Mouse (Mus musculus) neural tube, embryonic 15.5 days (tissue): ENCODE data around the gene C1qtnf12. TPM values are rescaled to one million over a fixed set of nuclear protein-coding genes. Genes with fewer than 3 reads are reported as not detected.

Source experiments
- ATAC-seq: fragments of 200-750 bp; cut with Nextera tagmentation; 2 replicates; pipeline ENCODE4 v1.8.0; 2017; ENCODE audit warnings: mild to moderate bottlenecking, moderate TSS enrichment, moderate library complexity; ENCODE audit not compliant: low FRiP score
- H3K27ac ChIP-seq: fragments of 300-500 bp; sonication (generic); replicated peaks from 2 replicates; pipeline ENCODE4 v1.5.1; 2015; ENCODE audit warnings: mild to moderate bottlenecking, inconsistent platforms
- H3K27me3 ChIP-seq: fragments of 300-500 bp; sonication (generic); replicated peaks from 2 replicates; pipeline ENCODE4 v1.6.1; 2015; ENCODE audit warnings: inconsistent platforms
- H3K36me3 ChIP-seq: fragments of 300-500 bp; sonication (generic); 2 replicates; pipeline ENCODE4 v1.6.1; 2015; ENCODE audit warnings: inconsistent platforms
- H3K4me1 ChIP-seq: fragments of 300-500 bp; sonication (generic); 2 replicates; pipeline ENCODE4 v1.6.1; 2015; ENCODE audit warnings: inconsistent platforms
- H3K4me2 ChIP-seq: fragments of 300-500 bp; sonication (generic); 2 replicates; pipeline ENCODE4 v1.6.1; 2015; ENCODE audit warnings: inconsistent platforms, mild to moderate bottlenecking, moderate library complexity
- H3K4me3 ChIP-seq: fragments of 300-500 bp; sonication (generic); replicated peaks from 2 replicates; pipeline ENCODE4 v1.5.1; 2015; ENCODE audit warnings: mild to moderate bottlenecking, inconsistent platforms
- H3K9ac ChIP-seq: fragments of 300-500 bp; sonication (generic); replicated peaks from 2 replicates; pipeline ENCODE4 v1.6.1; 2015; ENCODE audit warnings: mild to moderate bottlenecking, inconsistent platforms
- H3K9me3 ChIP-seq: fragments of 300-500 bp; sonication (generic); replicated peaks from 2 replicates; pipeline ENCODE4 v1.6.1; 2016; ENCODE audit warnings: inconsistent platforms
- WGBS: fragments of 180-500 bp; shearing (Covaris S2); methylation state at CpG from one replicate; pipeline ENCODE4 v1.1.7; 2015; ENCODE audit warnings: mixed read lengths; 5-methylcytosine and 5-hydroxymethylcytosine counted together
- polyA plus RNA-seq: library from polyadenylated mRNA; unstranded; fragments of >200 nt; fragmentation: Nextera tagmentation; extraction: Ambion mirVana; gene quantifications from 2 replicates; pipeline ENCODE4 v1.2.1, GENCODE M21; 2015

The C1qtnf12 gene
- polyA plus RNA-seq, 1 experiment from 2014 or later, result 15.3 TPM

DNA sequence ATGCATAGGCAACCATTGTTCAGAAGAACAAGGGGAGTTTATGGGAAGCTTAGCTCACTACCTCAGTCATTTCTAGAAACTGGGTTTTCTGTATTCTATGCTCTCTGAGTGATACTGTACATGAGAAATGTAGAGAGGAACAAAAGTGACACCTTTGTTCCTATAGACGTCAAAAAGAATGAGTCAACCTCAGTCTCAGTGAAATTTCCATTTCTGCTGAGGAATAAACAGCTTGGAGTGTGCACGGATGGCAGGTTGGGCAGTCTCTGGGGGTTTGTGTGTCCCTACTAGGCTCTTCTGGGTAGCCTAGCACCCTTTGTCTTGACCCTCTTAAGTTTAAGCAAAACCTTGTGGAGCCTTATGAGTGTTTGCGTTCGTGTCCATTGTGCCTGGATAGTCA lies 46.3 kb downstream of the C1qtnf12 start:
- H3K36me3 ChIP-seq, result peaks cover 88% of the 10 kb centered on the region
- no peaks in the 10 kb centered on the region for H3K27me3 ChIP-seq
- no peak overlapping the region for H3K27ac ChIP-seq
- no peaks in the 10 kb centered on the region for H3K4me1 ChIP-seq
- no peaks in the 10 kb centered on the region for H3K9me3 ChIP-seq
- no peak overlapping the region for H3K4me3 ChIP-seq
- no peak overlapping the region for H3K4me2 ChIP-seq
- no peak for ATAC-seq
- no peak overlapping the region for H3K9ac ChIP-seq
- WGBS, result 98% methylated on average over 4 of the region's 4 CpGs

GRCm38 (mm10) chr4:156013637-156014036 lies 51.5 kb downstream of the C1qtnf12 start, which contains the start of gene Tnfrsf4:
Gene Tnfrsf4, plus strand, starts transcription at chr4:156013843.
- Histone ChIP-seq H3K9ac (no peak within 1 kb of the TSS), H3K4me3 (no peak within 1 kb of the TSS), H3K36me3 (peaks cover 50% of the 10 kb centered on the region), H3K27me3 (no peaks in the 10 kb centered on the region), H3K4me2 (no peak within 1 kb of the TSS), H3K27ac (no peak within 1 kb of the TSS), H3K9me3 (no peaks in the 10 kb centered on the region), H3K4me1 (no peaks in the 10 kb centered on the region)
- WGBS, result 89% methylated on average over 8 of the region's 8 CpGs
- no peak for ATAC-seq

DNA sequence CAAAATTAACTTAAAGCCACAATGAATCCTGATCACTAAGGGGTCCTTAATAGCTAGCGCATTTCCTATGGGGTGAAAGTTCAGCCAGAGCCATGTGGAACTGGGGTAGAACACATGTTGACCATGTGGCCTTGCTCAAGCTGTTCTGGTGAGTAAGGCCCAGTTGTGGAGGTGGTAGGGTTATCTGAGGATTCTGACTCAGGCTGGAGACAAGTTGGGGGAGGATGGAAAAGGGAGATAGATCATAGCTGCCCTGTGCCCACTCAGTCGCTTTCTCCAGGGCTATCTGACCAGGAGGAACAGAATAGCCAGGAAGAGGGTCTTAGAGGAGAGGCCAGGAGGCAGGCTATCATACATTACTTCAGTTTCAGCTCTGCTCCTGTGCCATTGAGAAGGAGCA lies 52.3 kb downstream of the C1qtnf12 start:
- 96% methylated on average over 2 of the region's 2 CpGs for WGBS
- Histone ChIP-seq H3K4me3 (no peak overlapping the region), H3K4me1 (no peaks in the 10 kb centered on the region), H3K27me3 (no peaks in the 10 kb centered on the region), H3K4me2 (no peak overlapping the region), H3K9me3 (no peaks in the 10 kb centered on the region), H3K9ac (no peak overlapping the region), H3K36me3 (peaks cover 42% of the 10 kb centered on the region), H3K27ac (no peak overlapping the region)
- ATAC-seq, result no peak

Other genes starting within 250 kb of the C1qtnf12 start
- 23.7 and 28.3 TPM in 2 replicates for gene Tmem240, start 227.5 kb upstream of the C1qtnf12 start, polyA plus RNA-seq
- gene Atad3a, start 201.2 kb upstream of the C1qtnf12 start, polyA plus RNA-seq, result 90.0 and 96.6 TPM in 2 replicates
- 30.0 and 31.9 TPM in 2 replicates for gene Vwa1, start 187.6 kb upstream of the C1qtnf12 start, polyA plus RNA-seq
- 0.78 and 1.2 TPM in 2 replicates for gene Tmem88b, start 176.4 kb upstream of the C1qtnf12 start, polyA plus RNA-seq
- gene Ankrd65, start 171.9 kb upstream of the C1qtnf12 start, polyA plus RNA-seq, result 0.27 TPM in 1 of 2 replicates, not detected in the other
- gene Mrpl20, start 159.4 kb upstream of the C1qtnf12 start, polyA plus RNA-seq, result 259 and 285 TPM in 2 replicates
- 137 and 139 TPM in 2 replicates for gene Ccnl2, start 149.8 kb upstream of the C1qtnf12 start, polyA plus RNA-seq
- gene Aurkaip1, start 131.0 kb upstream of the C1qtnf12 start, polyA plus RNA-seq, result 147 and 152 TPM in 2 replicates
- gene Mxra8, start 122.6 kb upstream of the C1qtnf12 start, polyA plus RNA-seq, result 28.3 and 35.4 TPM in 2 replicates
- 11.5 and 28.6 TPM in 2 replicates for gene Dvl1, start 114.9 kb upstream of the C1qtnf12 start, polyA plus RNA-seq
- gene Tas1r3, start 99.0 kb upstream of the C1qtnf12 start, polyA plus RNA-seq, result 0.36 and 0.46 TPM in 2 replicates
- 28.0 and 29.0 TPM in 2 replicates for gene Cptp, start 92.9 kb upstream of the C1qtnf12 start, polyA plus RNA-seq
- gene Ints11, start 92.8 kb upstream of the C1qtnf12 start, polyA plus RNA-seq, result 66.9 and 73.4 TPM in 2 replicates
- gene Pusl1, start 70.5 kb upstream of the C1qtnf12 start, polyA plus RNA-seq, result 58.5 and 62.7 TPM in 2 replicates
- gene Acap3, start 70.5 kb upstream of the C1qtnf12 start, polyA plus RNA-seq, result 57.7 and 70.3 TPM in 2 replicates
- 100 and 104 TPM in 2 replicates for gene Ube2j2, start 18.5 kb upstream of the C1qtnf12 start, polyA plus RNA-seq
- 31.9 and 35.6 TPM in 2 replicates for gene B3galt6, start 30.3 kb downstream of the C1qtnf12 start, polyA plus RNA-seq
- 118 and 137 TPM in 2 replicates for gene Sdf4, start 30.6 kb downstream of the C1qtnf12 start, polyA plus RNA-seq
- 0.19 and 0.89 TPM in 2 replicates for gene Tnfrsf4, start 51.5 kb downstream of the C1qtnf12 start, polyA plus RNA-seq
- gene Tnfrsf18, start 63.8 kb downstream of the C1qtnf12 start, polyA plus RNA-seq, result 1.8 and 3.3 TPM in 2 replicates
- gene Ttll10, start 97.1 kb downstream of the C1qtnf12 start, polyA plus RNA-seq, result 0.64 TPM in 1 of 2 replicates, not detected in the other
- gene 9430015G10Rik, start 147.7 kb downstream of the C1qtnf12 start, polyA plus RNA-seq, result 23.5 and 27.3 TPM in 2 replicates
- gene Rnf223, start 168.2 kb downstream of the C1qtnf12 start, polyA plus RNA-seq, result 0.37 and 0.43 TPM in 2 replicates
- 87.2 and 100 TPM in 2 replicates for gene Agrn, start 235.2 kb downstream of the C1qtnf12 start, polyA plus RNA-seq
- 3.2 and 9.7 TPM in 2 replicates for gene Isg15, start 238.5 kb downstream of the C1qtnf12 start, polyA plus RNA-seq
- 4.2 and 6.2 TPM in 2 replicates for gene AW011738, start 241.0 kb downstream of the C1qtnf12 start, polyA plus RNA-seq